Mouse (Mus musculus) heart, adult 11 months (tissue): ENCODE data around the gene Slc25a36.

Source experiments
- DNase-seq: peaks from one replicate; pipeline ENCODE4 v3.0.0; 2022

Gene Slc25a36

DNA sequence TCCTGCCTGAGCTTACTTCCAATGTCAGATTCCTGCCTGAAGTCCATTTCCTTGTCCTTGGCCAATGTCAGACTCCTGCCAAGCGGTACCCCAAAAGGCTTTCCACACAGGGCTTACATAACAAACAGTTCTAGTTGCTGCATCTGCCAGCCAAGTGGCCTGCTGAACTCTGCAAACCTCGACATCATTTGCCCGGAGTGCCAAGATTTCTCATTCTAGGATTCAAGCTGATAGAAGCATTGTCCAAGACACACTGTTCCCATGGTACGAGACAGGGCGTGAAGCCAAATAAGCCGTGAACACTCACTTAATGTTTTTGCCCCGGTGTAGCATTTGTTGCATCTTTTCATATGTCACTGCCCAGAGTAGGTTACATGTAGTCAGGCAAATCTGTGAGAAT is 74.3 kb downstream of the Slc25a36 start:
- no peak for DNase-seq

DNA sequence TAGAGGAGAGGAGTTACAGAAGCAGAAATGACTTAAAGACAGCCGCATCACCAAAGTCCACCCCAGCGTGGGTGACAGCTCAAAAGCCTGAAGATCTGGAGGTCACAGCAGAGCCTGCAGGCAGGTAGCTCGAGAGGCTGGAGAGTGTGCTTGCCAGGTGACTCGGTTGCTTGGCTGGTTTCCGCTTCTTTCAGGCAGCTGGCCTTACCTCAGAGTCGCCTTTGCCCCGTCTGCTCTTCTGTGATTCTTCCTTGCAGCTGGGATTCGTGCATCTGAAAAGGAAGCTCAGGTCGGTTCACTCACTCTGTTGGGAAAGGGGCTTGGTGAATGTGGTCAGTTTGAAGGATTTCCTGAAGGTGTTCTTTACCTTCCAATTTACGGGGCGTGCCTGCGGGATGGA is 83.6 kb downstream of the Slc25a36 start:
- DNase-seq: peak; percentile 76

DNA sequence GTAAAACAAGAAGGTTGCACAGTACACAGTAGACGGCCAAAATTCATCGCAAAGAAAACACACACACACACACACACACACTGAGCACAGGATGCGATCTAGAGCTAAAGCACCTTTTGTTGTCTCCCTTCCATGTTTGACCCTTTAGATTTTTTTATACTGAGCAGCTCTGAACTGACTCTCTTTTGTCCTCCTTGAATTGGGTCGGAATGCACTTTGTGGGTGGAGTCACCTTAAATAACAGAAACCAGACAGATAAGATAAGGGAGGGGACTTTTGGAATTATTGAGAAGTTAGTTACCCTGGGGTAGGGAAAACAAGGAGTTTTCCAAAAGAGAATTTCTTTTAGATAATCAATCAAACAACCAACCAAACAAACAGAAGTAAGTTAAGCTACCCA is 85.0 kb downstream of the Slc25a36 start:
- no peak for DNase-seq
